Mouse (Mus musculus) G1E (cell line): ENCODE results near the gene Pik3r1. TPM values are rescaled to one million over a fixed set of nuclear protein-coding genes. Genes with fewer than 3 reads are reported as not detected.

Experiments
- ATAC-seq: 2 replicates; pipeline ENCODE4 v1.8.0; 2016; ENCODE audit warnings: mild to moderate bottlenecking; ENCODE audit not compliant: insufficient number of reproducible peaks, poor library complexity, low FRiP score, severe bottlenecking; ENCODE audit errors: extremely low read depth
- DNase-seq: peaks from one replicate; pipeline ENCODE4 v3.0.0; 2012; ENCODE audit warnings: low spot score
- H3K27me3 ChIP-seq: 2 replicates; pipeline ENCODE4 v1.6.1; 2012; ENCODE audit warnings: mild to moderate bottlenecking, low read length, inconsistent platforms; ENCODE audit not compliant: insufficient read depth
- H3K36me3 ChIP-seq: replicated peaks from 2 replicates; pipeline ENCODE3; 2012; ENCODE audit warnings: mild to moderate bottlenecking, inconsistent platforms
- H3K4me1 ChIP-seq: 2 replicates; pipeline ENCODE4 v1.6.1; 2012; ENCODE audit warnings: low read depth, low read length, inconsistent platforms, mixed read lengths; ENCODE audit not compliant: insufficient read depth
- H3K4me3 ChIP-seq: 2 replicates; pipeline ENCODE4 v1.5.1; 2012; ENCODE audit warnings: low read depth, mild to moderate bottlenecking, inconsistent platforms, low read length, moderate library complexity, mixed read lengths
- H3K9me3 ChIP-seq: replicated peaks from 2 replicates; pipeline ENCODE4 v1.6.1; 2012; ENCODE audit warnings: inconsistent platforms
- CTCF ChIP-seq: IDR thresholded peaks from 2 replicates; pipeline ENCODE4 v1.5.1; 2012; ENCODE audit warnings: low read depth, low read length, inconsistent platforms, mixed read lengths
- GATA1 ChIP-seq: IDR thresholded peaks from 2 replicates; pipeline ENCODE4 v1.6.1; 2012; ENCODE audit warnings: borderline replicate concordance, low read length, inconsistent platforms, mixed read lengths
- GATA2 ChIP-seq: IDR thresholded peaks from 2 replicates; pipeline ENCODE4 v1.6.1; 2012; ENCODE audit warnings: low read depth, low read length, inconsistent platforms, borderline replicate concordance
- POLR2AphosphoS5 ChIP-seq: IDR thresholded peaks from 2 replicates; pipeline ENCODE4 v1.6.1; 2012; ENCODE audit warnings: low read depth, low read length, inconsistent platforms; ENCODE audit not compliant: insufficient replicate concordance
- TAL1 ChIP-seq: conservative IDR thresholded peaks from 2 replicates; pipeline ENCODE4 v1.6.1; 2012; ENCODE audit warnings: low read depth, low read length, inconsistent platforms, mixed read lengths
- polyA plus RNA-seq: library from polyadenylated mRNA; stranded (reverse); fragments of >175 nt; gene quantifications from 2 replicates; pipeline ENCODE4 v1.2.3, GENCODE M21; 2012
- total RNA-seq, 2 experiments: library from RNA; stranded (forward) in 1 of 2; stranded (reverse) in 1 of 2; fragments of 200-1000 nt in 1 of 2; fragments of >200 nt in 1 of 2; fragmentation: Nextera tagmentation in 1 of 2; gene quantifications; 2 replicates each; pipeline ENCODE4 v1.2.3; 2014 to 2017

Pik3r1 gene
- total RNA-seq (2014; fragmentation: Nextera tagmentation), result 102 and 150 TPM in 2 replicates
- total RNA-seq (2017), result 86.2 and 111 TPM in 2 replicates
- 9.3 and 11.3 TPM in 2 replicates for polyA plus RNA-seq

DNA sequence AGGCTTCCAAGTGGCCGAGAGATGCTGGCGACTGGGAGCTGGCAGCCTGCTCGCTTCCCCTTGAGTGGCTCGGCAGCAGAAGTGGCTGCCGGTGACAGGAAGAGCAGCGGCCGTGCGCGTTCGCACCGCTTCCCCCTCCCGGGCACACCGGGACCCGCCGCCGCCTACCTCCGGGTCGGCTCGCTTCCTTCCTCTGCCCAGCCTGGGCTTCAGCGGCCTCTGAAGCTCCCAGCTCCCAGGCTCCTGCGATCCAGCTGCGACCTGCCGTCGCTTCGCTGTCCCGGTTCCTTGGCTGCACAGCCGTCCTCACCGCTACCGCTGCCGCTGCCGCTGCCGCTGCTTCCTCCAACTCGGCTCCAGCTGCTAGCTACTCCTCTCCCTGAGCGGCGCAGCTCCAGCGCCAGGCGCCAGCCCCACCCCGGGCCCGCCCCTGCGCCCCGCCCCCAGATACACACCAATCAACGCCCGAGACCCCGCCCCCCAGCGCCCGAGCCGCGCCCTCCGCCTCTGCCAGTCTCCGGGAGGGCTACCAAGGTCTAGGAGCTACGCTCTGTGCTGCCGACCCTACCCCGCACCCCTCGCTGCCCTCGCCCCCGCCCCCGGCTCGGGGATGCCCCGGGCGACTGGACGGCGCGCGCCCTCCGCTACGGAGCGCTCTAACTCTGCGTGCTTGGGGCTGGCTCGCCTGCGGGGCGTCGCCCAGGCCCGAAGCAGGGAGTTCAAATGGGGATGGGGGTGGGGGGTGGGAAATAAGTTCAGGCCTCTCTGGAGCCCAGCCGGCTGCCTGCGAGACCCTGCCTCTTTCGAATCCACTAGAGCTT, at the start of gene Pik3r1:
TSS of gene Pik3r1 (minus strand) at position 409 of the 821 bp plus-strand sequence.
- Histone ChIP-seq H3K9me3 (no peaks in the 10 kb centered on the region), H3K36me3 (peaks cover 19% of the 10 kb centered on the region), H3K27me3 (no peaks in the 10 kb centered on the region), H3K4me1 (peaks cover 73% of the 10 kb centered on the region), H3K4me3 (peak within 1 kb of the TSS; percentile 98)
- peak; percentile 86 for DNase-seq
- peak; percentile 58 for ATAC-seq
- TF ChIP-seq POLR2AphosphoS5 (no peak), CTCF (no peak), GATA2 (no peak), TAL1 (no peak), GATA1 (no peak)

DNA sequence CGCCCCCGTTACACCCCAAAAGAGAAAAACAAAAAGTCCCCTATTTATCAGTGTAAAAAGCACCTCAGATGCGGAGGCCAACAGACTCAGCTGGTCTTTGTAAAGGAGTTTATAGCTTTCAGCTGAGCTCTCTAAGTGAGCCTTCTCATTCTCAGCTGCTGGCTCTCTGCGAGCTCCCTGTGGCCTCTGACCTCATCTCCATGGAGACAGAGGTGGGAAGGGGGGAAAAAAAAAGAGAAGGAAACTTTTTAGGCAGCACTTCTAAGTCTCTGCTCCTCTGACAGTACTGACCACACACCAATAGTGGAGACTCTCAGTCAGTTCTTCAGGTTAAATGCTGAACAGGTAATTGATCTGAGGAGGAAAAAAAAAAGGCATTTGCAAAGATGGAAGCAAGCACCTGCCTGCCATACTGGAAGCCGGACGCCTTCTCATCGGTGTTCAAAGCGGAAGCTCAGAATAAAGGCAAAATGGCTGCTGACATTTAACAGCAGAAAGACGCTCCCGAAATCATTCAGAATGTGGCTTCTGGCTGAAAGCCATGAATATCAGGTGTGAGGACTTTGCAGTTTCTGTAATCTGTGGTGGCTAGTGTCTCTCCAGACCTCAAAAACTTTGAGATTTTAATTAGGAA, 45.4 kb upstream of the Pik3r1 start:
- Histone ChIP-seq H3K36me3 (no peaks in the 10 kb centered on the region), H3K27me3 (peaks cover 34% of the 10 kb centered on the region), H3K4me1 (peaks cover 3% of the 10 kb centered on the region; the same call in 1 of the 2 replicates), H3K4me3 (no peak overlapping the region), H3K9me3 (no peaks in the 10 kb centered on the region)
- TF ChIP-seq TAL1, result no peak
- TF ChIP-seq CTCF, result no peak
- no peak for TF ChIP-seq GATA1
- no peak for TF ChIP-seq GATA2
- TF ChIP-seq POLR2AphosphoS5, result no peak
- DNase-seq (no peak), ATAC-seq (no peak)

DNA sequence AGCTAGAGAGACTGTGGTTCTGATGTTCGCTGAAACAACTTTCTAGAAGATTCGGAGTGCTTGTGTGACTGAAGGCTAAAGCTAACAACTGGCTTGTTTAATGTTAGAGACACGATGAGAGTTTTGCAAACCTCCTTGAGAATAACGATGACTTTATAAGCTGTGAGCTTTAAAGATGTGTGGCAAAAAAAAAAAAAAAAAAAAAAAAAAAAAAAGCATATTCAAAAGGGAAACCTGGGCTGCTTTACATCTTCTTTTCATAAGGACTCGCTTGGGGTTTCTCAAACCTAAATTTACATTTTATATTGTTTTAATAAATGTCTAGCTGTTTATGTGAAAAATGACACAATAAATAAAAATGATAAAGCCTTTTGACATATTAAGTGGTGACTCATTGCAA, 44.3 kb upstream of the Pik3r1 start:
- DNase-seq (no peak), ATAC-seq (no peak)
- Histone ChIP-seq H3K4me1 (peaks cover 3% of the 10 kb centered on the region; the same call in 1 of the 2 replicates), H3K4me3 (no peak overlapping the region), H3K36me3 (no peaks in the 10 kb centered on the region), H3K9me3 (no peaks in the 10 kb centered on the region), H3K27me3 (peaks cover 38% of the 10 kb centered on the region)
- TF ChIP-seq POLR2AphosphoS5, result no peak
- no peak for TF ChIP-seq TAL1
- no peak for TF ChIP-seq GATA1

DNA sequence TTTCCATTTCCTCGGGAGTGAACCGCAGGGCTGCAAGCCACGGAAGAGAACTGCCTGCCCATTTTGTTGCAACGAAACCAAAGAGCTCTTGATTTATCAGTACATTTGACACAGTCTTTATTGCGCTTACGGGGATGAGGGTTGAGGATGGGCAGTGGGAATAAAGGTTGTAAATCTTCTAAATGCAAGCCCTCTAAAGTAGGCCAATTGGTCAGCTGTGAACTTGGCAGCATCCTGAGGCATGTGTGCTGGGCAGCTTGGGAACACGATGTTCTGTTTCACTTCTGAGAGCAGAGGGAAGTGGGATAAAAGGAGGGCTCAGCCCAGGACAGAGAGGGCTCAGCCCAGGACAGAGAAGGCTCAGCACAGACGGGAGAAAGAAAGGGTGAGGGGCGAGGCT, 43.9 kb upstream of the Pik3r1 start:
- ATAC-seq (no peak), DNase-seq (no peak)
- H3K36me3 ChIP-seq, result no peaks in the 10 kb centered on the region
- H3K27me3 ChIP-seq, result peaks cover 42% of the 10 kb centered on the region
- H3K4me3 ChIP-seq, result no peak overlapping the region
- TF ChIP-seq TAL1, result no peak
- no peak for TF ChIP-seq GATA2
- TF ChIP-seq POLR2AphosphoS5, result no peak
- TF ChIP-seq CTCF, result no peak
- TF ChIP-seq GATA1, result no peak
- no peaks in the 10 kb centered on the region for H3K9me3 ChIP-seq
- peaks cover 3% of the 10 kb centered on the region; the same call in 1 of the 2 replicates for H3K4me1 ChIP-seq

DNA sequence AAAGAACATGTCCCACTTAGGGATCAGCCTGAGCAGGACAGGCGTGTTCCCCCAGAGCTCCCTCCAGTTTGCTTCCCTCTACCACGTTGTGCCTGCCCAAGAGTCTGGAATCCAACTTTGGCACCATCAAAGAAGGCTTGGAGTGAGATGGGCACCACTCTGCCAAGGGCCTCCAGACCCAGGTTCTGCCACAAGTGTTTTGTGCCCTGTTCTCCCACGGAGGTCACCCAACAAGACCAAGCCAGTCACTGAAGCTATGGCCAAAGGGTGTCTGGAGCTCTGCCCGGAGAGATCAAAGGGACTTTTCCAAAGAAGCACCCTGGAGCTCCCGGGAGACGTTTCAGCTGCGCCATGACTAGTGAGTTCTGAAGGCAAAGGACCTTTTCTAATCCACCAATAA, 42.6 kb upstream of the Pik3r1 start:
- H3K36me3 ChIP-seq, result no peaks in the 10 kb centered on the region
- H3K4me3 ChIP-seq, result no peak overlapping the region
- DNase-seq (no peak), ATAC-seq (no peak)
- peaks cover 7% of the 10 kb centered on the region for H3K4me1 ChIP-seq
- no peak for TF ChIP-seq CTCF
- TF ChIP-seq TAL1, result no peak
- TF ChIP-seq POLR2AphosphoS5, result no peak
- TF ChIP-seq GATA2, result no peak
- TF ChIP-seq GATA1, result no peak
- H3K9me3 ChIP-seq, result no peaks in the 10 kb centered on the region
- H3K27me3 ChIP-seq, result peaks cover 37% of the 10 kb centered on the region

DNA sequence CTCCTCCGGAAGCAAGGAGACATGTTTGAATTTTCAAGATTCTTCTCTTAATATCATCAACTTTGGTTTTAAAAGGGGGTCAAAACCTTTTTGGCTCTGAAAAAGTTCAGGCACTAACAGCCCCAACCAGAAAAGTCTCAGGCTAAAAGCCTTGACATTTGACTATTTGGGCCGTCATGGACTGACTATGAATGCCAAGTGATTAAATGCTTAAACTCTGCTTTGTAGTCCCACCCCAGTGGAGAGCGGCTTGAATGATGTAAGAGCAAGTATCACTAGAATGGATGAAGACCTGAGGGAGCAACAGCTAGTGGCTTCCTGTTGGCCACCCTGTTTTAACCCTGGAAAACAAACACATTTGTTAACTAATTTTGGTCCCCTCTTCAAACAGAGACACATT, 41.8 kb upstream of the Pik3r1 start:
- no peak for DNase-seq
- Histone ChIP-seq H3K27me3 (peaks cover 36% of the 10 kb centered on the region), H3K4me1 (peaks cover 16% of the 10 kb centered on the region), H3K9me3 (no peaks in the 10 kb centered on the region), H3K36me3 (no peaks in the 10 kb centered on the region), H3K4me3 (no peak overlapping the region)
- TF ChIP-seq POLR2AphosphoS5 (no peak), CTCF (no peak), TAL1 (no peak), GATA1 (no peak), GATA2 (no peak)
- ATAC-seq, result no peak
